Mouse (Mus musculus): ENCODE results near the gene Ppp1ca. TPM values are rescaled to one million over a fixed set of nuclear protein-coding genes. Genes with fewer than 3 reads are reported as not detected.

Gene Ppp1ca
- polyA plus RNA-seq, 1 experiment from 2014 or later = 929 TPM

DNA sequence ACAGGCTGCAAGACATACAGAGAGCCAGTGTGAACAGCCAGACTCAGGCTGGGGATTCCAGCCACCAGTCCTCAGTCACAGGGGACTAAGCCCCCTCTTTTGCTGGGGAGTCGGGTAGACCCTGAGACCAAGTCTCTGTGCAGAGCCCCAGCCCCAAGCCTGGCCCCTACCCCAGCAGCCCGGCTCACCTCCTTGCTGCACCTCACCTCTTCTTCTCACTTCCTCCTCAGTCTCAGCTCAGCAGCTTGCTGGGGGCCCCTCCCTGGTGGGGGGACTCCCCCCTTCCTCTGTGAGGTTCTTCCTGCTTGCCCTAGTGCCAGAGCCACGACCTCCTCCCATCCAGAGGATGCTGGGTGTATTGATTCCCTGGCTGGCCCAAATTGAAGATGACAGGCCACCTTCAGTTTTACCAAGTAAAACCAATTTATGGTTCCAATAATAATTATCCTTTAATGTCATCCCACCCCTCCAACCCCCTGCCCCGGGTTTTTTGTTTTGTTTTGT is 982 bp upstream of the Ppp1ca start, which contains the start of gene Tbc1d10c:
TSS of gene Tbc1d10c (minus strand) at position 454 of the 504 bp plus-strand sequence.
- WGBS = 65% methylated on average over 4 of the region's 4 CpGs

DNA sequence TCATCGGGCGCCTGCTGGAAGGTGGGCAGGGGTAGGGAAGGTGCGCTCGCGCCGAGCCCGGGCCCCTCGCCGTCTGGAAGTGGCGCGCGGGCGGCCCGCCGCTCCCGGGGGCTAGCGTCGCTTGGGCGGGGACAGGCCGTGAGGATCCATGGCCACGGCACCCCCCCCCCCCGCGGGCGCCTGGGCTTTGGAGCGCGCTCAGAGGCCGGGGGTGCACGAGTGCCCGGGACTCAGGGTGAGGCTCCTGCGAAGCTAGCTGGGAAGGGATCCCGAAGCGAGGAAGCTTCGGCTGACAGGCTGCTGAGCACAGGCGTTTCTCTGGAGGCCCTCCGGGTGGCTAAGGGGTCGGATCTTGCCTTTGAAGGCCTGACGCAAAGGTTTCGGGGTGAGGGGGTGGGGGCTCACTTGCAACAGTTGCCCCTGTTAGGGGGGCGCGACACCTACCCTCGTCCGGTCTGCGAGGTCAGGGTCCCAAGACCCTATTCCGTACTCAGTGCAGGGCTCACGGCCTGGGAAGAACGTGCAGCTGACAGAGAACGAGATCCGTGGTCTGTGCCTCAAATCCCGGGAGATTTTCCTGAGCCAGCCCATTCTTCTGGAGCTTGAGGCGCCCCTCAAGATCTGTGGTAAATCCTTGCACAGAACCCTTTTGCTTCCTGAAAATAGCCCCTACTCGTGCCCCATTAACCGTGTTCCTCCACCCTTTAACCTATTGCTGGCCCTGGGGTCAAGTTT is 553 bp downstream of the Ppp1ca start:
- peak overlapping the region; percentile 91 for H3K4me2 ChIP-seq
- H3K9me3 ChIP-seq (ENCODE audit: control insufficient read depth, low read length) = no peaks in the 10 kb centered on the region
- H3K4me1 ChIP-seq (ENCODE audit: control insufficient read depth, insufficient read depth, low read length) = peaks cover 12% of the 10 kb centered on the region
- peaks cover 21% of the 10 kb centered on the region for H3K36me3 ChIP-seq (ENCODE audit: control insufficient read depth, insufficient read depth, low read length)
- H3K27me3 ChIP-seq (ENCODE audit: control insufficient read depth, insufficient read depth, low read length) = no peaks in the 10 kb centered on the region
- DNase-seq (ENCODE audit: low spot score, missing footprints) (peak; percentile 94), ATAC-seq (ENCODE audit: low FRiP score) (peak; percentile 31)
- H3K27ac ChIP-seq (ENCODE audit: low read depth, low read length) = peak overlapping the region; percentile 68
- 1% methylated on average over 44 of the region's 52 CpGs for WGBS
- H3K4me3 ChIP-seq (ENCODE audit: low read depth, low read length) = peak overlapping the region; percentile 97
- H3K9ac ChIP-seq (ENCODE audit: low read length) = peak overlapping the region; percentile 98

More for the DNA sequence above, 982 bp upstream of the Ppp1ca start, which contains the start of gene Tbc1d10c:
- Histone ChIP-seq H3K27ac (ENCODE audit: low read depth, low read length) (peak within 1 kb of the TSS; percentile 68), H3K9ac (ENCODE audit: low read length) (peak within 1 kb of the TSS; percentile 98), H3K4me3 (ENCODE audit: low read depth, low read length) (peak within 1 kb of the TSS; percentile 97), H3K9me3 (ENCODE audit: control insufficient read depth, low read length) (no peaks in the 10 kb centered on the region), H3K4me1 (ENCODE audit: control insufficient read depth, insufficient read depth, low read length) (peaks cover 12% of the 10 kb centered on the region), H3K27me3 (ENCODE audit: control insufficient read depth, insufficient read depth, low read length) (no peaks in the 10 kb centered on the region), H3K36me3 (ENCODE audit: control insufficient read depth, insufficient read depth, low read length) (peaks cover 11% of the 10 kb centered on the region), H3K4me2 (peak within 1 kb of the TSS; percentile 91)
- DNase-seq (ENCODE audit: low spot score, missing footprints) = no peak
- no peak for ATAC-seq (ENCODE audit: low FRiP score)

DNA sequence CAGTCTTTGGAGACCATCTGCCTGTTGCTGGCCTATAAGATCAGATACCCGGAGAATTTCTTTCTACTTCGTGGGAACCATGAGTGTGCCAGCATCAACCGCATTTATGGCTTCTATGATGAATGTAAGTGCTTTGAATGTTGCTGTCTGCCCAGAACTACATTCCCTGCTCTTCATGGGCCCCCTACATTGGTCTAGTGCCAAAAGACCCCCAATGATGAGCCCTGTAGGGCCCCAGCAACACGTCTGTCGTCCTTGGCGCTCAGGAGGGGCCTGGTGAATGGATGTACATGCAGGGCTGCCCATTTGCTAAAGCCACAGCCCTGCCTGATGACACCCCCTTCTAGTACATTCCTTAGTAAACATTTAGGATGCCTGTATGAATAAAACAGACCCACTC is 1.3 kb downstream of the Ppp1ca start:
- H3K9ac ChIP-seq (ENCODE audit: low read length) = peak overlapping the region; percentile 98
- H3K4me2 ChIP-seq = peak overlapping the region; percentile 91
- ATAC-seq (ENCODE audit: low FRiP score) = no peak
- peak overlapping the region; percentile 97 for H3K4me3 ChIP-seq (ENCODE audit: low read depth, low read length)
- H3K9me3 ChIP-seq (ENCODE audit: control insufficient read depth, low read length) = no peaks in the 10 kb centered on the region
- H3K4me1 ChIP-seq (ENCODE audit: control insufficient read depth, insufficient read depth, low read length) = peaks cover 12% of the 10 kb centered on the region
- H3K27me3 ChIP-seq (ENCODE audit: control insufficient read depth, insufficient read depth, low read length) = no peaks in the 10 kb centered on the region
- 71% methylated on average over 6 of the region's 6 CpGs for whole genome bisulfite sequencing
- DNase-seq (ENCODE audit: low spot score, missing footprints) = no peak
- H3K27ac ChIP-seq (ENCODE audit: low read depth, low read length) = no peak overlapping the region
- peaks cover 21% of the 10 kb centered on the region for H3K36me3 ChIP-seq (ENCODE audit: control insufficient read depth, insufficient read depth, low read length)

DNA sequence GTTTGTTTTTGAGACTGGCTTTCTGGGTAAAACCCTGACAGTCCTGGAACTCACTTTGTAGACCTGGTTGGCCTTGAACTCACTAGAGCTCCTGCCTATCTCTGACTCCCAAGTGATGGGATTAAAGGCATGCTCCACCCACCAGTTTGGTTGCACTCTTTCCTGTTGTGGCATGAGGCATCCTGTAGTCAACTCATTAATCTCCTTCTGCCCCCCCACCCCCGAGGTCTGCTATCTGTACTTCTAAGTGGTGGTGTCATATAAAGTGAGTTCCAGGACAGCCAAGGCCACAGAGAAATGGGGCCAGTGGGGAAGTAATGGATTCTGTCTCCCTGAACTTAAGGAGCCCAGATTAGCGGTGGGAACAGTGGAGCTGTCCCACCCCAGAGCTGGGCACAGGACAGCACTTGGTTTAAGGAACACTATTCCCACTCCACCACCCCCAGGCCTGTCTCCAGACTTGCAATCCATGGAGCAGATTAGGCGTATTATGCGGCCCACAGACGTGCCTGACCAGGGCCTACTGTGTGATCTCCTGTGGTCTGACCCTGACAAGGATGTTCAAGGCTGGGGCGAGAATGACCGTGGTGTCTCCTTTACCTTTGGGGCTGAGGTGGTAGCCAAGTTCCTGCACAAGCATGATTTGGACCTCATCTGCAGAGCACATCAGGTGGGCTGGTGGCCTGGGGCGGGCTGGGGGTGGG is 2.3 kb downstream of the Ppp1ca start:
- no peak for DNase-seq (ENCODE audit: low spot score, missing footprints)
- Histone ChIP-seq H3K36me3 (ENCODE audit: control insufficient read depth, insufficient read depth, low read length) (peaks cover 21% of the 10 kb centered on the region), H3K9me3 (ENCODE audit: control insufficient read depth, low read length) (no peaks in the 10 kb centered on the region), H3K9ac (ENCODE audit: low read length) (no peak overlapping the region), H3K27ac (ENCODE audit: low read depth, low read length) (no peak overlapping the region), H3K4me2 (no peak overlapping the region), H3K27me3 (ENCODE audit: control insufficient read depth, insufficient read depth, low read length) (no peaks in the 10 kb centered on the region), H3K4me3 (ENCODE audit: low read depth, low read length) (no peak overlapping the region), H3K4me1 (ENCODE audit: control insufficient read depth, insufficient read depth, low read length) (peaks cover 12% of the 10 kb centered on the region)
- ATAC-seq (ENCODE audit: low FRiP score) = no peak
- whole genome bisulfite sequencing = 91% methylated on average over 8 of the region's 8 CpGs

DNA sequence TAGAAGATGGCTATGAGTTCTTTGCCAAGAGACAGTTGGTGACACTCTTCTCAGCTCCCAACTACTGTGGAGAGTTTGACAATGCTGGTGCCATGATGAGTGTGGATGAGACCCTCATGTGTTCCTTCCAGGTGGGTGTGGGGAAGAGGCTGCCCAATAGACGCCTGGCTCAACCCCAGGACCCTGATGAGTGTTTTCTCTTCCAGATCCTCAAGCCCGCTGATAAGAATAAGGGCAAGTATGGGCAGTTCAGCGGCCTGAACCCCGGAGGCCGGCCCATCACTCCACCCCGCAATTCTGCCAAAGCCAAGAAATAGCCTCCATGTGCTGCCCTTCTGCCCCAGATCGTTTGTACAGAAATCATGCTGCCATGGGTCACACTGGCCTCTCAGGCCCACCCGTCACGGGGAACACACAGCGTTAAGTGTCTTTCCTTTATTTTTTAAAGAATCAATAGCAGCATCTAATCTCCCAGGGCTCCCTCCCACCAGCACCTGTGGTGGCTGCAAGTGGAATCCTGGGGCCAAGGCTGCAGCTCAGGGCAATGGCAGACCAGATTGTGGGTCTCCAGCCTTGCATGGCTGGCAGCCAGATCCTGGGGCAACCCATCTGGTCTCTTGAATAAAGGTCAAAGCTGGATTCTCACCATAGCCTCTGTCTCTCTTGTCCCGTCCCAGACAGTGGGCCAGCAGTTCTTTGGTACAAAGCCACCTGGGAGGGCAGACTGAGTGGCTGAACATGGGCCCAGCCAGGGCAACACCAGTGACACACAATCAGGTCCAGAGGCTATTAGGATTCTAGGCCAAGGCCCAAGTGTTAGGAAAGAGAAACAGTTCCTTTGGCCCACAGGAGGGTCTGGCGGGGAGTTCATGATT is 3.1 kb downstream of the Ppp1ca start:
- peaks cover 22% of the 10 kb centered on the region for H3K36me3 ChIP-seq (ENCODE audit: control insufficient read depth, insufficient read depth, low read length)
- no peak for ATAC-seq (ENCODE audit: low FRiP score)
- no peak overlapping the region for H3K4me2 ChIP-seq
- no peak overlapping the region for H3K27ac ChIP-seq (ENCODE audit: low read depth, low read length)
- 87% methylated on average over 12 of the region's 12 CpGs for WGBS
- no peak for DNase-seq (ENCODE audit: low spot score, missing footprints)
- H3K9ac ChIP-seq (ENCODE audit: low read length) = no peak overlapping the region
- no peak overlapping the region for H3K4me3 ChIP-seq (ENCODE audit: low read depth, low read length)
- no peaks in the 10 kb centered on the region for H3K9me3 ChIP-seq (ENCODE audit: control insufficient read depth, low read length)
- H3K27me3 ChIP-seq (ENCODE audit: control insufficient read depth, insufficient read depth, low read length) = no peaks in the 10 kb centered on the region
- peaks cover 12% of the 10 kb centered on the region for H3K4me1 ChIP-seq (ENCODE audit: control insufficient read depth, insufficient read depth, low read length)

DNA sequence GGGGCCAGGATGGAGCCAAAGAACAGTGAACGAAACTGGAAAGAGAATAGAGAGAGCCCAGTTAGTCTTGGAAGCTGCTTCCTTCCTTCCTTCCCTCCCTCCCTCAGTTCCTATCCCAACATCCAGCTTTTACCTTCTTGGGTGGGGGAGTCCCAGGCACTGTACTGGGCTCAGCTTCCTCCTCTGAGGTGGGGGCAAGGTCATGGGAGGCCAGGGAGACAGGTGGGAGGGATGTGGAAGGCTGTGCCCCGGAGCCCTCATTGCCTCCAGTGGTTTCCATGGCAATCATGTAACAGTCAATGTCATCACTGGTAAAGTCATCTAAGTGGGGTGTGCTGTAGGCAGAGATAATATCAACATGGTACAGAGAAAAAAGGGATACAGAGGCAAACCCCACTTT is 4.2 kb downstream of the Ppp1ca start:
- H3K4me2 ChIP-seq = no peak overlapping the region
- H3K9ac ChIP-seq (ENCODE audit: low read length) = no peak overlapping the region
- WGBS = 75% methylated on average over 2 of the region's 2 CpGs
- no peak overlapping the region for H3K27ac ChIP-seq (ENCODE audit: low read depth, low read length)
- ATAC-seq (ENCODE audit: low FRiP score) = no peak
- H3K4me3 ChIP-seq (ENCODE audit: low read depth, low read length) = no peak overlapping the region
- H3K36me3 ChIP-seq (ENCODE audit: control insufficient read depth, insufficient read depth, low read length) = peaks cover 25% of the 10 kb centered on the region
- H3K27me3 ChIP-seq (ENCODE audit: control insufficient read depth, insufficient read depth, low read length) = no peaks in the 10 kb centered on the region
- DNase-seq (ENCODE audit: low spot score, missing footprints) = no peak
- H3K4me1 ChIP-seq (ENCODE audit: control insufficient read depth, insufficient read depth, low read length) = peaks cover 22% of the 10 kb centered on the region
- H3K9me3 ChIP-seq (ENCODE audit: control insufficient read depth, low read length) = no peaks in the 10 kb centered on the region

DNA sequence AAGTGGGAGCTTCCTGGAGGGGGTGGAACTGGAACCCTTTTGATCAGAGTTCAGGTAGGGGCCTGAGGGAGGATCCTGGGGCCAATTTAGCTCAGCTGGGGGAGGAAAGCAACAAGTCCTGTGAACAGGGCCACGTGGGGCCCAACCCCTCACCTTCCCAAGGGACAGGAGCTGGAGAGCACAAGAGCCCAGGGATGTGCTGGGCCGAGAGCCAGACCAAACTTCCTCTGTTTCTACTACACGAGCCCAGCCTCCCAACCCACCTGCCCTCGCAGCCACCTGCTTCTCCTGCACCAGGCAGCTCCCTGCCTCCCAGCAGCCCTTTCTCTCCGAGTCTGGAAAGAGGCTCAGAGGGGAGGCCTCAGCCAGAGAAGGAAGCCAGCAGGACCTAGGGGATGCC is 4.7 kb downstream of the Ppp1ca start:
- H3K9me3 ChIP-seq (ENCODE audit: control insufficient read depth, low read length) = no peaks in the 10 kb centered on the region
- H3K9ac ChIP-seq (ENCODE audit: low read length) = no peak overlapping the region
- 65% methylated on average over 5 of the region's 5 CpGs for WGBS
- no peaks in the 10 kb centered on the region for H3K27me3 ChIP-seq (ENCODE audit: control insufficient read depth, insufficient read depth, low read length)
- H3K27ac ChIP-seq (ENCODE audit: low read depth, low read length) = no peak overlapping the region
- DNase-seq (ENCODE audit: low spot score, missing footprints) (no peak), ATAC-seq (ENCODE audit: low FRiP score) (no peak)
- H3K4me1 ChIP-seq (ENCODE audit: control insufficient read depth, insufficient read depth, low read length) = peaks cover 20% of the 10 kb centered on the region
- no peak overlapping the region for H3K4me2 ChIP-seq
- peaks cover 25% of the 10 kb centered on the region for H3K36me3 ChIP-seq (ENCODE audit: control insufficient read depth, insufficient read depth, low read length)
- H3K4me3 ChIP-seq (ENCODE audit: low read depth, low read length) = no peak overlapping the region

DNA sequence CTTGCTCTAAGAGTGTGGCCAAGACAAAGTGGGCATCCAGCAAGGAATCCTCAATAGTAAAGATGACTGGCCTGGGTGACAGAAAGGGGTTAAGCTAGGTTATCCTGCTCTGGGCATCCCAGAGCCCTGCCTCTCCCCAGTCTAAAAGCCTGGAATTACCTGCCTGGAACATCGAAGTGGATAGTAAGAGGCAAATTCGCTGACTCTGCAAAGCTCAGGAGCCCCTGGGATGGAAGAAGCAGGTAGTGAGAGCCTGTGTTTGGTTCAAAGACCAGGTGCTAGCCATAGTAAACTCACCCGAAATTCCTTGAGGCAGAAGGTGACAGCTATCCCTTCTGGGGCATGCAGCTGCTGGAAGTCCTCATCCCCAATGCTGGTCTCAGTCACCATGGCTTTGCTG is 5.3 kb downstream of the Ppp1ca start:
- Histone ChIP-seq H3K9ac (ENCODE audit: low read length) (no peak overlapping the region), H3K4me1 (ENCODE audit: control insufficient read depth, insufficient read depth, low read length) (peaks cover 22% of the 10 kb centered on the region), H3K27me3 (ENCODE audit: control insufficient read depth, insufficient read depth, low read length) (no peaks in the 10 kb centered on the region), H3K4me2 (no peak overlapping the region), H3K36me3 (ENCODE audit: control insufficient read depth, insufficient read depth, low read length) (peaks cover 25% of the 10 kb centered on the region), H3K27ac (ENCODE audit: low read depth, low read length) (no peak overlapping the region), H3K9me3 (ENCODE audit: control insufficient read depth, low read length) (no peaks in the 10 kb centered on the region), H3K4me3 (ENCODE audit: low read depth, low read length) (no peak overlapping the region)
- ATAC-seq (ENCODE audit: low FRiP score) (no peak), DNase-seq (ENCODE audit: low spot score, missing footprints) (no peak)
- 80% methylated on average over 3 of the region's 3 CpGs for WGBS
